Mouse (Mus musculus) liver, adult (tissue): ENCODE measurements around the gene Fam83b.

ENCODE experiments used
- GATA4 ChIP-seq: IDR thresholded peaks from 2 replicates; pipeline ENCODE4 v1.6.1; 2014; ENCODE audit warnings: mild to moderate bottlenecking, low read length; ENCODE audit not compliant: insufficient replicate concordance

Fam83b gene

DNA sequence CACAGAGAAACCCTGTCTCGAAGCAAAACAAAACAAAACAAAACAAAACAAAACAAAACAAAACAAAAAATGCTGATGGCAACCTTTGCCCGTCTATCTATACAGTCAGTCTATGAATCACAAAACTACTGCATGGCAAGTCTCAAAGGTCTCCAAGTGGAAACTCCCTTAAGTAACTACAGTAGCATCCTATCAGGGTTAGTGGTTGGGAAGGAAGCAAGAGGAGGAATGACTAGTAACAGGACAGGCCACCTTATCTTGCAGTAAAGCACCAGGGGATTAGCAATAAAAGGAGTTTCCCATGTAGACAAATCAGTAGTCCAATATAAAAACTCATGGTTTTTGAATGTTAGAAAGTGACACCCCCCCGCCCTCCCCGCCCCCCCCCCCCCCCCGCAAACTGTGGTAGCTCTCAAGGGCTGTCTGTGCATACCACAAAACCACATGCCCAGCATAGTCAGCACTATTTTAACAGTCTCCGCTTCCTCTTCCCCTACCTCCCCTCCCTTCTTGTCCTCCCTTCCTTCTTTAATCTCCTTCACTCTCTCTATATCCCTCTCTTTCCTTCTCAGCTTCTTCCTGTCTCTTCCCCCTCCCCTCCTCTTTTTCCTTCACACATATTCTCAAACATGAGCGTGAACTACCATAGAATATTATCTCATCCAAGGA lies 26.8 kb downstream of the Fam83b start:
- TF ChIP-seq GATA4, result no peak

DNA sequence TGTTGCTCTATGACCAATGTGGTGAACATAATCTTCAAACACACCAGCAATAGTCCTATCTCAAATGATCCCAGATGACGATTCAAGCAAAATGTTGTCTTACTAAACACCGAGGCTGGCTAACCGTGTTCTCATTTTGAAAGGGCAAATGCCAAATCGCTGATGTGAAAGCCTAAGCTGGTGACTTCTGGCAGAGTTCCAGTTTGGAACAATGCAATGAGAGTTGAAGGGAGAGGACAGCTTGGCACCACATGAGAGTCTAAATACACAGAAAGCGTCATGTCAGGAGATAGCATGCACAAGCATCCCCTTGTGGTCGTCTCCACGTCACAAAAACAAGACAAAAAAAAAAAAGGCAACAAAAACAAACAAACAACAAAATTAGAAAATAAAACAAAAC lies 27.6 kb downstream of the Fam83b start:
- TF ChIP-seq GATA4, result no peak

DNA sequence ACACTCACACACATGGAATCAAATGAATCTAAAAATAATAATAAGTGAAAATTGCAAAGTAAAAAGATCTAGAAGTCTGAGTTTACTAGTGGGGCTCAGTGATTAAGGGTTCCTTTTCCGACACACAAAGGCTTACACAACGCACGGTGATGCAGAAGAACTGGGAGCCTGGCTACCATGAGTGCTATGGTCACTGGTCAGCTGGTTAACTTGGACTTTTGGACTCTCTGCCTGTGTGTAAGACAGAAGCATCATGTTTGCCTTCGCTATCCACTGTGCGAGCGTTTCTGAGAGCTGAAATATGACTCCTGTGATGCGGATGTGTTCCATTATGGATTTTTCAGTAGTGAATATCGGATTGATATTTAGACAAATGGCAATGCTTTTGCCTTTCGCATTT lies 30.9 kb downstream of the Fam83b start:
- TF ChIP-seq GATA4, result no peak

DNA sequence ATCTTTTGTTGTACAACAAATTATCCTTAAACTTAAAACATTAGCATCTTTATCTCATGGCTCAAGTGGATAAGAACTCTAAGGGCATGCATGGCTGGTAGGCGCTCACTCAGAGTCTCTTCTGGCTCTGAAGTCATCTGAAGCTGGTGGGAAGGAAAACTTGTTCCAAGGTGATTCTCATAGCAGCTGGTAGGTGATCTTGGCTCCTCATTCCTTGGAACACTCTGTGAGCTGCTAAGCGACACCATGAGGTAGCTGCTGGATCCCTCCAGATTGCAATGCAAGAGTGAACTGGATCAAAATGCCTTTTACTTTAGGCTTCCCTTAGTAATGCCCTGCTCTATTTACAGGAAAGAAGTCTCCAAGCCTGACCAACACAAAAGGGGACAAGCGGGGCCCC lies 34.5 kb downstream of the Fam83b start:
- TF ChIP-seq GATA4, result no peak

DNA sequence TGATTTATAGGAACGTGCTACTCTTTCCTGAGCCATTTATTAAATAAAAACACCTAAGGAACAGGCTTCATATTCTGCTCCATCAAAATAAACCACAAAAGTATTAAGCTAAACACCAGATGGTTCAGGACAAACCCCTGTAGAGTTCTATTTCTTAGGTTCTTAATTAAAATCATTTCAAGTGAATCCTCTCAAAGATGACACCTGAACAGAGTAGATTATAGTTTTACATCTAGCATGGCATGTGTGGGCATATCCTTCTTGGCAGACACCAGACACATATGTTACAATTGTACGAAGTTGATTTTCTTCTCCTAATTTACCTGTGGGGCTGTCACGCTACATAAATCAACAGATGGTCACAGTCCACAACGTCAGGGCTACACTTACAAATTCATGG lies 35.5 kb downstream of the Fam83b start:
- no peak for TF ChIP-seq GATA4

DNA sequence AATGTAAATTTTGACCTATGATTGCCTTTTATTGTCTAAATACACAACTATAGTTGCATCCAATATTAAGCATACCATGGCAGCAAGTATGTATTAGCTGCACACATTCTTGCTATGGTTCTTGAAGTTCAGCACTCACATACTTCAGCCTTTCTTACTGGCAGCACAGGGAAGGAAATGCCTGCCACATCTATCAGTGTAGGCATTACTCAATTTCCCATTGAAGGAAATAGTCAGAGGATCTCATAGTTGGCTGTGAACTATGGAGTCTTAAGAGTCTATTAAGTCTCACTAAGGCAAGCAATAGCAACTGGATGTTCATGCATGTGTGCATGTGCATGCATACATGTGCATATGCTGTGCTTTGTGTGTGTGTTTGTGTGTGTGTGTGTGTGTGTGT lies 41.3 kb downstream of the Fam83b start:
- no peak for TF ChIP-seq GATA4

DNA sequence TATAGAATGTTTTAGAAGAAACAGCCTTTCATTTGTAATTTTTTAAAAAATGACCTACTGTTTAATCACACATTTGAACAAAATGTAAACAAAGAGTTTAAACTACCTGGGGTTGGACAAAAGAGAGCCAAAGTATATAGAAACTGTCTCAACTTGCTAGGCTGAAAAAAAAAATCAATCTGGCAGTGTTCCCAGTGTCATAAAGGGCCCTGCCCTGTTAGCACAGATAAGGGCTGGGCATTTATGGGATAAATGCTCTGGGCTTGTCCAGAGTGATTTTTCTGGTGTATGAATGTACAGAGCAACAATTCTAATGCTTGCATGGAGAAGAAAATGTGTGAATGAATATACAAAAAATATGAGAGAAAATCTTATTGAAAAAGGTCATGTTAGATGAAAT lies 43.8 kb downstream of the Fam83b start:
- no peak for TF ChIP-seq GATA4

DNA sequence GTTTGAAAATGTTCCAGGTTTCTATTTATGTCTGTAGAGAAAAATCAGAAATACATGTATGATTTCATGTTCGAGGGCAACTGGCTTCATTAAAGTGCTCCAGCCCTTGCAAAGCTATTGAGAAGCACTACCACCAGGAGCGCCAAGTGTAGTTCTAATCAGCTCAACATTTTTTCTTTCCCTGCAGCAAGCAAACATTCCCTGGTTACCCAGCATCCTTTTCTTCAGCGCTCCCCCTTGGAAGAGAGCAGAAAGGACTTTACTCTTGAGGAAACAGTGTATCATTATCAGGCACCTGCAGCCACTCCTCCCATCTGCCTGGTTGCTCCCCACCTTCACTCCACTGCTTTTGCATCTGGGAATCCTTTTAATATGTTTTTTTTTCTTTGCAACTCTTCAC lies 45.3 kb downstream of the Fam83b start:
- TF ChIP-seq GATA4, result no peak

DNA sequence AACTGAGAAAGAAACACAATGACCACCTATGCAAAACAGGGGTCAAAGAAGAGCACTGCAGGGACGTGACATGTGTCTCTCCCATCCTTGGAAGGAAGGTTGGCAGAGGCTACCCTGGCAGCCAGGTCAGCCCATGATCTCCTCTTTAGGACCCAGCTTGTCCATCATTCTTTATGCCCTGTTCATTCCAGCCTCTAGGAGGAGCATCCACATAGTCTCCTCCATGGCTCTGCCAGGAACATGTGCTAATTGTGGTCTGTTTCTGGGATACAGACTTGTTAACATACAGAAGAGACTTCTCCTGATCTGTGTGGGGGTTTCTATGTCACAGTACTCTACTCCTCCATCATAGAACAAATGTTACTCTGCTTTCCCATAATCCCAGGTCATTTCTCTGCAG lies 48.3 kb downstream of the Fam83b start:
- no peak for TF ChIP-seq GATA4

DNA sequence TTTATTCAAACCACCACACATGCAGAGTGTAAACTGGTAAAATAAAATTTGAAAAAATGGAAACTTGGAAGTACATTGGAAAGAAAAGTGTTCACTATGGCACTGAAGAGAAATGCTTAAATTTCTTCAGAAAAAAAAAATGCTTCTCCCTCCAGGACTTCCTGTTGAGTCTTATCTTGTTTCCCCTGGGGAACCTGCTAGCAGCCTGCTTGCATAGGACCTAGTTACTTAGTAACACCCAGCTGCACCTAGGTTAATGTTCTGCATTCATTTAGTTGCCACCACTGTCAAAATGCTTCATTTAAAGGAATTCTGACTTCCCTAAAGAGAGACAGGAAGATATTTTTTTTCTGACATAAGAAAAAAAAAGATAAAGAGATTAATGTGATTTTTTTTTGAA lies 61.3 kb downstream of the Fam83b start:
- no peak for TF ChIP-seq GATA4

DNA sequence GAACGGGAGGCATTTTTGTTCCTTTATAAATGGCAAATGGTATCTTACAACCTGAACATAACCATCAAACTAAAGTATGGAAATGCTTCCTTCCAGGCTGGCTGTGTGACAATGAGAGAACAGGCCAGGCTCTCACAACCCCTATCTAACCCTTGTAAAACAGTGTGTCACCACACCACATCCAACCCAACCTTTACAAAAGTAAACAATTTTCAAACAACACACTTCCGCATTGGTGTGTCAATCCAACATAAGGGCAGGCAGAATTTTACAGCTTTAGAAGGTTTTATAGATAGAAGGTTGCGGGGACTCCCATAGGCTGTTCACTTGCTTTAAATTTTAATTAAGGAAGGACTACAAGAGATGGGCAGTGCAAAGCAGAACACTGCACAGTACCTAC lies 77.2 kb downstream of the Fam83b start:
- TF ChIP-seq GATA4, result no peak

DNA sequence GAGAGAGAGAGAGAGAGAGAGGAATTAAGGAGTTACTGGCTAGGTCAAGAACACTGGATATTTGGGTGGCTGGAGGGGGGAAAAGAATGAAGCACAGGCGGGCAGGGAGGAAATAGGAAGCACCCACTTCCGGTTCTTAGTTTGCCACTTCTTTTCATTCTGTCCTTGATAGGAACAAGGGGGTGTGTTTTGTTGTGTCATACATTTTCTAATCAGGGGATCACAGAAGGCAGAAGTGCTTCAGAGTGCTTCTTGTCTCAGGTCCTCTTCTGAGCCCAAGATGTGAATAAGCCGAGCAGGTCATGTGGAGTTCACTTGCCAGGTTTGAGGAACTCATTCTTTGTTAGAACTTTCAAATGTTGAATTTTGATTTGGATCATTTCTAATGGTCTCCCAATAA lies 86.8 kb downstream of the Fam83b start:
- no peak for TF ChIP-seq GATA4

DNA sequence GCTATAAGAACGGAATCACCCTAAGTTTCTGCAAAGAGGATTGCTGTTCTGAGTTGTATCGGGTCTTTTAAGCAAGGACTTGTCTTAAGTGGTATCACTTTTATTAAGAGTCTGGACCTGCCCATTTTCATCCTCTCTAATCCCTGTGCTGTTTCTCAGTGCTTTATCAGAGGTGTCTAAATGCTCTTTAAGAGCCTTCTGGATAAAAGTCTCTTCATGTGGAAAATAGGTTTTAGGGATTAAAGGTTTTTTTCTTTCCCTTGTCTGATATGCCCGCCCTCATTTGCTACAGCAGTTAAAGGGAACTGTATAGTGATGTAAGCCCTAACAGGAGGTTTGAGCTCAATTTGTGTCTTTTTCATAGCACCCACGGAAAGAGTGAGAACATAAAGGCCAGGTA lies 97.4 kb downstream of the Fam83b start:
- TF ChIP-seq GATA4, result no peak

DNA sequence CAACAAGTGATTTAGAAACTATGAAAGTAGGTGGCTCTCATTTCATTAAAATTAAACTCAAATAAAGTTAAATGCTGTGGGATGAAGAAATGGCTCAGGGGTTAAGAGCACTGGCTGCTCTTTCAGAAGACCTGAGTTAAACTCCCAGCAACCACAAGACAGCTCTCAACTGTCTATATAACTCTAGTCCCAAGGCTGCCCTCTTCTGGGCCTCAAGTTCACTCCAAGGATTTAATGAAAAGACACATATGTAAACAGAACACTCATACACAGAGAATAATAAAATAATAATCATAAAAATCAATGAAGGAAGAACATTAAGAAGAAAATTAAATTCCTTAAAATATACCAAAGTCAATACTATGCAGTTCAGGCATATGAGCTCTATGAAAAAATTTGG lies 105.4 kb downstream of the Fam83b start:
- no peak for TF ChIP-seq GATA4

DNA sequence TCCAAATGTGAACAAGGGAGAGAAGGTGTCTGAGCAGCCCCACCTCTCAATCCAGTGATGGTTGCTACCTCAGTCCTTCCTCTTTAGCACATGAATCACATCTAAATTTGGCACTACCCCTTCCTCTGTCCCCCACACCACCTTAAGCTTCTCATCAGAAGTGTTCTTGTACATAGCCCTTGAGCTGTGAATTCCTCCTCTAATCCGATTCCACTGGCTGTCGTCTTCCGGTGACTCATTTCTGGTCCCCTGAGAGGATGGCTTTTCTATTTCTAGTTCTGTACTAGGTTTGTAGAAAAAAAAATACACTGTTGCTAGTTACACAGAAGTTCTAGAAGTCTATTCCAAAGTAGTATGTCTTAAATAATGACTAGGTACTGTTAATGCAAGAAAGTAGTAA lies 111.2 kb downstream of the Fam83b start:
- no peak for TF ChIP-seq GATA4
